Mouse (Mus musculus) ES-Bruce4 (cell line): ENCODE measurements around the gene Gm29094. TPM values are rescaled to one million over a fixed set of nuclear protein-coding genes. Genes with fewer than 3 reads are reported as not detected.
"Not testable (repeated sequence)": the region's sequence is repeated elsewhere in the genome, so short reads cannot be mapped to it uniquely, and the experiment has no call there.

ENCODE experiments used
- H3K27ac ChIP-seq: 2 replicates; pipeline ENCODE4 v1.5.1; 2012; ENCODE audit warnings: low read length, inconsistent platforms; ENCODE audit not compliant: insufficient read depth
- H3K27me3 ChIP-seq: 2 replicates; pipeline ENCODE4 v1.6.1; 2012; ENCODE audit warnings: mild to moderate bottlenecking, low read length, inconsistent platforms; ENCODE audit not compliant: control insufficient read depth, poor library complexity, insufficient read depth, severe bottlenecking
- H3K36me3 ChIP-seq: 2 replicates; pipeline ENCODE4 v1.6.1; 2012; ENCODE audit warnings: inconsistent platforms, mild to moderate bottlenecking, low read length, moderate library complexity; ENCODE audit not compliant: control insufficient read depth, poor library complexity, insufficient read depth, severe bottlenecking
- H3K4me1 ChIP-seq: one replicate; pipeline ENCODE4 v1.8.1; 2011; ENCODE audit warnings: low read length; ENCODE audit not compliant: control insufficient read depth, insufficient read depth
- H3K4me3 ChIP-seq: 2 replicates; pipeline ENCODE4 v1.5.1; 2011; ENCODE audit warnings: low read depth, mild to moderate bottlenecking, low read length
- H3K9ac ChIP-seq: 2 replicates; pipeline ENCODE4 v1.6.1; 2012; ENCODE audit warnings: low read depth, mild to moderate bottlenecking, inconsistent platforms; ENCODE audit not compliant: poor library complexity, severe bottlenecking
- H3K9me3 ChIP-seq: replicated peaks from 2 replicates; pipeline ENCODE4 v1.6.1; 2012; ENCODE audit warnings: mild to moderate bottlenecking, low read length, inconsistent platforms; ENCODE audit not compliant: control insufficient read depth, poor library complexity, insufficient read depth, severe bottlenecking
- CTCF ChIP-seq: IDR thresholded peaks from one replicate; pipeline ENCODE4 v1.8.1; 2011; ENCODE audit warnings: low read depth, low read length
- EP300 ChIP-seq: IDR thresholded peaks from 2 replicates; pipeline ENCODE4 v1.6.1; 2011; ENCODE audit warnings: low read depth, low read length; ENCODE audit not compliant: insufficient read depth
- POLR2A ChIP-seq: IDR thresholded peaks from one replicate; pipeline ENCODE4 v1.8.1; 2011; ENCODE audit warnings: low read length; ENCODE audit not compliant: insufficient read depth
- polyA plus RNA-seq: library from polyadenylated mRNA; stranded (reverse); fragments of >200 nt; gene quantifications from 2 replicates; pipeline ENCODE4 v1.2.4, GENCODE M21; 2011; ENCODE audit warnings: low read depth; ENCODE audit not compliant: missing spikeins, insufficient read depth, insufficient read length

Gm29094 gene
- polyA plus RNA-seq, 1 experiment: not detected

DNA sequence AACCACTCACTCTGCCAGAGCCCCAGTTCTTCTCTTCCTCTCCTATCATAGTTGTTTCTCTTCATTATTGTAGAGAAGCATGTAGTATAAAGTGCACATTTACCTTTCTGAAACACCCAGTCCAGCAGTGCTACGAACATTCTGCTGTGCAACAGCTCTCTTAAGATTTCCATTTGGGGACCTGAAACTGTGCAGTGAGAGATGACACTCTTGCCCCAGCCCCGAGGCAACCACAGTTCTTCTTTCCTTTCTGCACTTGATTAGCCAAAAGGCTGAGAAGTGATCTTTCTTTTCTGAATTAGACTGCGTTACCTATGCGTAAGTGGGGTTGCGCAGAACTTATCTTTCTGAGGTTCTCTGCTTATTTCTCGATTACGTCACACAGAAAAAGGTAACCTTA, 28.9 kb downstream of the Gm29094 start:
- H3K4me1 ChIP-seq: no peaks in the 10 kb centered on the region

DNA sequence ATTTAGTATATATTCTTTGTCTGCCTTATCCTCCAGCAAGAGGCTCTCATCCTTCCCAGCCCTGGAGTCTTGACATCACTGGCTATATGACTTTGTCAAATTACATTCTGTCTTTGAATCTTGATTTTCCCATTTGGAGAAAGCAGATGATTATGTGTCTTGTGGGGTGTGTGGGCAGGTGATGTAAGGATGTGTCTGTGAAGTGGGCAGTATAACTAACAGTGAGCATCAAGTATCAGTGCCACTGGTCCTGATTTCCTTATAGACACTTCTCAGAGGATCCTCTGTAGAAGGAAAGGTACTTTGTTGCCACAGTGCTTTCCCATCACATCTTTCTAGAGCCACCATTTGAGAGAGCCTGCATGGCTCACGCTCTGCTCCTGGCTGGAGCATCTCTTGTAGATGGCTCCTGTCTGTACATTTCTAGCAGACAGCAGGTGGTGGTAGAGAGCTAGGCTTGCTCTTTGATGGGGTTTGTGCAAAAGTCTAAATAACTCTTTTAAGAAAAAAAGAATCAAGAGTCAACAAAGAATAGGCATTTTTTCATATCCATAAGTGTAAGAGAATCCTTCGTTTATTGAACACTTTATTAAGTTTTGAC, 31.8 kb downstream of the Gm29094 start:
- not testable (repeated sequence) for H3K4me1 ChIP-seq, H3K9ac ChIP-seq, H3K9me3 ChIP-seq, H3K4me3 ChIP-seq, H3K27ac ChIP-seq, H3K27me3 ChIP-seq, H3K36me3 ChIP-seq

More for the DNA sequence above, 28.9 kb downstream of the Gm29094 start:
- Histone ChIP-seq H3K27me3 (no peaks in the 10 kb centered on the region), H3K36me3 (no peaks in the 10 kb centered on the region), H3K27ac (no peak overlapping the region), H3K4me3 (no peak overlapping the region), H3K9ac (no peak overlapping the region), H3K9me3 (no peaks in the 10 kb centered on the region)
- no peak for TF ChIP-seq CTCF
- TF ChIP-seq POLR2A: no peak
- no peak for TF ChIP-seq EP300

- H3K36me3 ChIP-seq, H3K4me1 ChIP-seq, H3K9me3 ChIP-seq, H3K27ac ChIP-seq, H3K4me3 ChIP-seq, H3K9ac ChIP-seq, H3K27me3 ChIP-seq: not testable (repeated sequence)
Observed at GRCm38 (mm10) chr9:89237131-89237530, 38.0 kb downstream of the Gm29094 start.

- H3K9me3 ChIP-seq, H3K4me3 ChIP-seq, H3K27ac ChIP-seq, H3K4me1 ChIP-seq, H3K9ac ChIP-seq, H3K27me3 ChIP-seq, H3K36me3 ChIP-seq: not testable (repeated sequence)
Observed at GRCm38 (mm10) chr9:89238976-89239505, 39.9 kb downstream of the Gm29094 start.

DNA sequence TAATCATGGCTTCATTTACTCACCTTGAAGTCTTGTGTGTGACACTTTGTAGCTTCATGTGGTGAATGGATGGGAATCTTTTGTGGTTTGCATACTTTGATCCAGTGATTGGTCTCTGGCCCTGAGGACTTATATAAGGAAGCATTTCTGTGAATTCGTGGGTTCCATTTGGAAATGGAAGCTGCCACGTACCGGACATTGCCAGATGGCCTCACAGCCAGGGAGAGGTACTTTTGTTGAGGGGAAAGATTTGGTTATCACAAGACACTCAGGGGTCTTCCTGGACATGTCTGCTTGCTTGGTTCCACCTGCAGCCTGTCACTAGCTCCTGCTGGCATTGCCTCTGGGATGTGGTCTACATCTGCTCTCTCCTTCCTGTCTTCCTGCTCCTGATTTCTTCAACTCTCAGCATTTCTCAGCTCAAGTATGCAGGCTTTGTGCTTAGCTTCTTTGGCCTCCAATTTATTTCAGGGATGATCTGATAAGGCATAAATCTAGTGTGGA, 41.4 kb downstream of the Gm29094 start:
- not testable (repeated sequence) for H3K27me3 ChIP-seq, H3K9me3 ChIP-seq, H3K9ac ChIP-seq, H3K27ac ChIP-seq, H3K4me3 ChIP-seq, H3K4me1 ChIP-seq, H3K36me3 ChIP-seq

- Histone ChIP-seq H3K4me1 (no peaks in the 10 kb centered on the region), H3K9ac (no peak overlapping the region), H3K27me3 (no peaks in the 10 kb centered on the region), H3K9me3 (no peaks in the 10 kb centered on the region), H3K4me3 (no peak overlapping the region), H3K27ac (no peak overlapping the region), H3K36me3 (no peaks in the 10 kb centered on the region)
- TF ChIP-seq EP300: no peak
- TF ChIP-seq POLR2A: no peak
- TF ChIP-seq CTCF: no peak
Observed at GRCm38 (mm10) chr9:89253400-89253799, 54.2 kb downstream of the Gm29094 start.
